7 mouse cellular contexts compared by ENCODE assay signal in the genomic region with DNA sequence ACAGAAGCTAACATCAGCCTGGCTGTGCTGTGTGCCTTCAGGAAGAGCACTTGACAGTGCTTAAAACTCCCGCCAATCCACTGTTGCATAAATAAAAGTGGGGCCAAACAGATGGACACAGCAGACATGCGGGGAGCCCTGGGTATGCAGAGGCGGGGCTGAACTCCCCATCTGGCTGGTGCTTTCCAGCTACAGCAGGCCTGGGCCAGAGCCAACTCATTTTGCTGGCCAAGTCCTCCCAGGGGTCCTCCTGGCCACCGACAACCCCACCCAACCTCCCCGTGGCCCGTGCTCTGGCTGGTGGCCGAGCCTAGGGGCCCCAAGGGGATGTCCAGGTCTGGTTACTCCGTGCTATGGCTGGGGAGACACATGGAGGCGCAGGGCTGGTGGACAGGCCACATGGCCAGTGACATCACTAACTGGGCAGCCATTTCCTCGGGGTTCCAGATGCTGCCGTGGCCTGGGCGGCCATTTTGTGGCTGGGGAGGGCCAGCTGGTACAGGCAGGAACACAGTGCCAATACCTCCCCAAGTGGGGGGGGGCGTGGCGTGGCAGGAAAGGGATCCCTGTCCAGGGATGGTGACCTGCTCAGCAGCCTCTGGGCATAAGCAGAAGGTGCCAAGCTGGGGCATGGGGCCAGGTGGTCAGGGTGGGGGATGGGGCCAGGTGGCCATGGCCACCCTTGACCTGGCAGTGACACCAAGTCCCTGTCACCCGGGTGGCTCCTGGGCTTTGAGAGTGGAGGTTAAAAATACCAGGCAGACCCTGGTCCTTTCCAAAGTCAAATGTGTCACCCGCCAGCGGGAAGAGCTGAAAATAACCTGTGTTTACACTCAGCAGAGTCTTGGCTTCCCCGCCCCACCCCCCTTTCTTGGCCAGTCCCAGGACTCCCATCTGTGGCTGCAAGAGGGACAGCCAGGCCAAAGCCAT. TPM values are rescaled to one million over a fixed set of nuclear protein-coding genes. Genes with fewer than 3 reads are reported as not detected.
DNase-seq lines count a peak whose midpoint lies in the region; ATAC-seq lines count a peak whose summit lies in the region.

No protein-coding gene starts in this region.

- no peak for ATAC-seq in intestine, embryonic 14.5 days (replicated peaks; ENCODE audit: low FRiP score, low TSS enrichment, low read depth)
- ATAC-seq in limb, embryonic 12.5 days (ENCODE audit: insufficient number of reproducible peaks, insufficient read depth, low FRiP score, low TSS enrichment, low read depth), result no peak
- ATAC-seq in neural tube, embryonic 12.5 days (ENCODE audit: low FRiP score, low read depth), result no peak

- DNase-seq in adrenal gland, adult 18-20 months (ENCODE audit: low spot score in 2 of 2), result peak; percentile 45 to 69
- DNase-seq in cerebellum, adult 8-10 months, result peak; percentile 91
- DNase-seq in gastrocnemius, postnatal 25 days, result peak; percentile 97
- peak; percentile 70 for DNase-seq in intestine, embryonic 14.5 days (ENCODE audit: low spot score)
- DNase-seq in thymus, postnatal 25 days, result no peak

- no peaks in the 10 kb centered on the region for H3K9me3 ChIP-seq in intestine, embryonic 14.5 days (ENCODE audit: control insufficient read depth, low read length)
- H3K9me3 ChIP-seq in limb, embryonic 12.5 days, result no peaks in the 10 kb centered on the region
- no peaks in the 10 kb centered on the region for H3K9me3 ChIP-seq in neural tube, embryonic 12.5 days

- peaks cover 93% of the 10 kb centered on the region for H3K4me1 ChIP-seq in intestine, embryonic 14.5 days (replicated peaks; ENCODE audit: control insufficient read depth, insufficient read depth, low read length)
- peaks cover 98% of the 10 kb centered on the region for H3K4me1 ChIP-seq in limb, embryonic 12.5 days (replicated peaks)
- H3K4me1 ChIP-seq in neural tube, embryonic 12.5 days, result peaks cover 85% of the 10 kb centered on the region

- no peaks in the 10 kb centered on the region for H3K27me3 ChIP-seq in intestine, embryonic 14.5 days (replicated peaks; ENCODE audit: control insufficient read depth, insufficient read depth, low read length)
- peaks cover 20% of the 10 kb centered on the region; the same call in 1 of the 2 replicates for H3K27me3 ChIP-seq in limb, embryonic 12.5 days
- peaks cover 19% of the 10 kb centered on the region for H3K27me3 ChIP-seq in neural tube, embryonic 12.5 days (replicated peaks)

- peak overlapping the region; percentile 7; the same call in 1 of the 2 replicates for H3K4me2 ChIP-seq in intestine, embryonic 14.5 days (ENCODE audit: low read length)
- H3K4me2 ChIP-seq in limb, embryonic 12.5 days, result no peak overlapping the region
- H3K4me2 ChIP-seq in neural tube, embryonic 12.5 days (replicated peaks), result peak overlapping the region; percentile 14

- H3K4me3 ChIP-seq in intestine, embryonic 14.5 days (ENCODE audit: low read depth, low read length), result no peak overlapping the region
- H3K4me3 ChIP-seq in limb, embryonic 12.5 days (replicated peaks), result no peak overlapping the region
- H3K4me3 ChIP-seq in neural tube, embryonic 12.5 days, result no peak overlapping the region

- 53% methylated on average over 18 of the region's 18 CpGs for WGBS in intestine, embryonic 14.5 days
- WGBS in limb, embryonic 12.5 days, result 72% methylated on average over 18 of the region's 18 CpGs
- WGBS in neural tube, embryonic 12.5 days, result 69% methylated on average over 18 of the region's 18 CpGs

- peak overlapping the region; percentile 77 for H3K27ac ChIP-seq in intestine, embryonic 14.5 days (ENCODE audit: low read depth)
- peak overlapping the region; percentile 80 for H3K27ac ChIP-seq in limb, embryonic 12.5 days
- H3K27ac ChIP-seq in neural tube, embryonic 12.5 days, result peak overlapping the region; percentile 50; the same call in 1 of the 2 replicates

- peaks cover 20% of the 10 kb centered on the region for H3K36me3 ChIP-seq in intestine, embryonic 14.5 days (ENCODE audit: control insufficient read depth, insufficient read depth, low read length)
- peaks cover 22% of the 10 kb centered on the region for H3K36me3 ChIP-seq in limb, embryonic 12.5 days
- peaks cover 2% of the 10 kb centered on the region; the same call in 1 of the 2 replicates for H3K36me3 ChIP-seq in neural tube, embryonic 12.5 days

- no peak overlapping the region for H3K9ac ChIP-seq in intestine, embryonic 14.5 days (ENCODE audit: low read length)
- H3K9ac ChIP-seq in limb, embryonic 12.5 days (replicated peaks), result no peak overlapping the region; the same call in 1 of the 2 replicates
- 0 out of 2 replicates have a peak overlapping the region, but pooled peaks have one; percentile 1 for H3K9ac ChIP-seq in neural tube, embryonic 12.5 days

RNA-seq across cellular contexts. Expression of gene Smim24, which starts 18.9 kb away (rescaled TPM):
- 1 to 10 TPM; 1.1 to 1.2 TPM for total RNA-seq in adrenal gland, adult 18-20 months (2021)
- under 1 TPM in 1 of 2 experiments, not detected in 1; 0.67 TPM for total RNA-seq in gastrocnemius, postnatal 25 days (2021)
- polyA plus RNA-seq in intestine, embryonic 14.5 days (2014; fragmentation: Nextera tagmentation; extraction: Ambion mirVana), result 99.8 and 125 TPM in 2 replicates
- polyA plus RNA-seq in limb, embryonic 12.5 days (2016; fragmentation: Nextera tagmentation; extraction: Ambion mirVana), result 2.9 and 3.0 TPM in 2 replicates
- 2.1 and 2.7 TPM in 2 replicates for polyA plus RNA-seq in neural tube, embryonic 12.5 days (2016; fragmentation: Nextera tagmentation; extraction: Ambion mirVana)

RNA-seq across cellular contexts. Expression of gene Gm48552, which starts 22.9 kb away (rescaled TPM):
- total RNA-seq in adrenal gland, adult 18-20 months (2021), result 1 to 10 TPM; 1.4 to 2.6 TPM
- under 1 TPM in 1 of 2 experiments, not detected in 1; 0.59 TPM for total RNA-seq in gastrocnemius, postnatal 25 days (2021)
- 0.37 and 0.44 TPM in 2 replicates for polyA plus RNA-seq in intestine, embryonic 14.5 days (2014; fragmentation: Nextera tagmentation; extraction: Ambion mirVana)
- polyA plus RNA-seq in limb, embryonic 12.5 days (2016; fragmentation: Nextera tagmentation; extraction: Ambion mirVana), result 1.1 and 3.1 TPM in 2 replicates
- polyA plus RNA-seq in neural tube, embryonic 12.5 days (2016; fragmentation: Nextera tagmentation; extraction: Ambion mirVana), result 2.3 and 2.5 TPM in 2 replicates

RNA-seq across cellular contexts. Expression of gene Gm48551, which starts 27.5 kb away (rescaled TPM):
- total RNA-seq in adrenal gland, adult 18-20 months (2021), result 1 to 10 TPM; 1.5 to 1.9 TPM
- 1 to 10 TPM in 1 of 2 experiments, under 1 TPM in 1; 0.78 to 1.0 TPM for total RNA-seq in gastrocnemius, postnatal 25 days (2021)
- polyA plus RNA-seq in intestine, embryonic 14.5 days (2014; fragmentation: Nextera tagmentation; extraction: Ambion mirVana), result 2.4 and 4.2 TPM in 2 replicates
- 3.3 and 3.8 TPM in 2 replicates for polyA plus RNA-seq in limb, embryonic 12.5 days (2016; fragmentation: Nextera tagmentation; extraction: Ambion mirVana)
- 5.0 and 5.3 TPM in 2 replicates for polyA plus RNA-seq in neural tube, embryonic 12.5 days (2016; fragmentation: Nextera tagmentation; extraction: Ambion mirVana)

RNA-seq across cellular contexts. Expression of gene Dohh, which starts 27.5 kb away (rescaled TPM):
- 10 to 100 TPM; 49.1 to 50.5 TPM for total RNA-seq in adrenal gland, adult 18-20 months (2021)
- total RNA-seq in gastrocnemius, postnatal 25 days (2021), result 10 to 100 TPM; 41.1 to 41.2 TPM
- polyA plus RNA-seq in intestine, embryonic 14.5 days (2014; fragmentation: Nextera tagmentation; extraction: Ambion mirVana), result 70.7 and 70.8 TPM in 2 replicates
- 71.9 and 74.6 TPM in 2 replicates for polyA plus RNA-seq in limb, embryonic 12.5 days (2016; fragmentation: Nextera tagmentation; extraction: Ambion mirVana)
- polyA plus RNA-seq in neural tube, embryonic 12.5 days (2016; fragmentation: Nextera tagmentation; extraction: Ambion mirVana), result 75.6 and 77.9 TPM in 2 replicates

RNA-seq across cellular contexts. Expression of gene Fzr1, which starts 33.4 kb away (rescaled TPM):
- total RNA-seq in adrenal gland, adult 18-20 months (2021), result 10 to 100 TPM; 35.1 to 35.2 TPM
- total RNA-seq in gastrocnemius, postnatal 25 days (2021), result 10 to 100 TPM; 13.5 to 14.0 TPM
- 93.3 and 93.9 TPM in 2 replicates for polyA plus RNA-seq in intestine, embryonic 14.5 days (2014; fragmentation: Nextera tagmentation; extraction: Ambion mirVana)
- polyA plus RNA-seq in limb, embryonic 12.5 days (2016; fragmentation: Nextera tagmentation; extraction: Ambion mirVana), result 136 and 137 TPM in 2 replicates
- 136 and 138 TPM in 2 replicates for polyA plus RNA-seq in neural tube, embryonic 12.5 days (2016; fragmentation: Nextera tagmentation; extraction: Ambion mirVana)

Comparison
In these comparisons a context has a peak if more than half of its experiments do, and no peak if none do; other contexts are left out.
1. RNA of gene Smim24, which starts 18.9 kb away (polyA plus RNA-seq): 99.8 to 125 TPM in intestine, embryonic 14.5 days; 2.9 to 3.0 TPM in limb, embryonic 12.5 days and 2.1 to 2.7 TPM in neural tube, embryonic 12.5 days; every median in the first group is over 10 times any median in the second.
2. Peak in every context shown above with its lines, with median percentiles within 50 percentile points of each other: H3K27ac ChIP-seq.